Mouse (Mus musculus): Measurements from ENCODE around the gene Gm8978. TPM values are rescaled to one million over a fixed set of nuclear protein-coding genes. Genes with fewer than 3 reads are reported as not detected.
A peak's percentile ranks its signal among the peaks of the same experiment; 100 is the strongest.
"Not testable (repeated sequence)": the region's sequence is repeated elsewhere in the genome, so short reads cannot be mapped to it uniquely, and the experiment has no call there.

The Gm8978 gene
- not detected for total RNA-seq (2021)
- long read RNA-seq, experiment 1: 0 reads
- long read RNA-seq, experiment 2: 0 reads

DNA sequence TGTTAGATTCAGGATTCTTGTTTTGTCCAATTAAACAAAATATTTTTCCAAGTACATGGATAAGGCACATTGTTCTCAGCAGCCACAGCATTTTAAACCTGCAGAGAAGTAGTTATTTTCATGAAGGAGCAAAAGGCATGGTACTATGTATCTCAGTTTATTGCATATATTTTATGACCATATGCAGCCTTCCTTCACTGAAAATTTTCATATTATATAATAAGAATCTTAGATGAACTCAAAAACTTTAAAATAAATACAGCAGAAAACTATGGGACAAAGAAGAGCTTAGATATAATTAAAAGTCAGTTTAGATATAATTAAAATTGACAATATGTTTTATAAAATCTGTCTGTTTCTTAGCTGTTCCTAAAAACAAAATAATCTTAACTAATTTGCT is at the start of gene Gm8978:
Gene Gm8978 (minus strand): TSS at position 101 of the 400 bp plus-strand sequence.
- not testable (repeated sequence) for DNase-seq

DNA sequence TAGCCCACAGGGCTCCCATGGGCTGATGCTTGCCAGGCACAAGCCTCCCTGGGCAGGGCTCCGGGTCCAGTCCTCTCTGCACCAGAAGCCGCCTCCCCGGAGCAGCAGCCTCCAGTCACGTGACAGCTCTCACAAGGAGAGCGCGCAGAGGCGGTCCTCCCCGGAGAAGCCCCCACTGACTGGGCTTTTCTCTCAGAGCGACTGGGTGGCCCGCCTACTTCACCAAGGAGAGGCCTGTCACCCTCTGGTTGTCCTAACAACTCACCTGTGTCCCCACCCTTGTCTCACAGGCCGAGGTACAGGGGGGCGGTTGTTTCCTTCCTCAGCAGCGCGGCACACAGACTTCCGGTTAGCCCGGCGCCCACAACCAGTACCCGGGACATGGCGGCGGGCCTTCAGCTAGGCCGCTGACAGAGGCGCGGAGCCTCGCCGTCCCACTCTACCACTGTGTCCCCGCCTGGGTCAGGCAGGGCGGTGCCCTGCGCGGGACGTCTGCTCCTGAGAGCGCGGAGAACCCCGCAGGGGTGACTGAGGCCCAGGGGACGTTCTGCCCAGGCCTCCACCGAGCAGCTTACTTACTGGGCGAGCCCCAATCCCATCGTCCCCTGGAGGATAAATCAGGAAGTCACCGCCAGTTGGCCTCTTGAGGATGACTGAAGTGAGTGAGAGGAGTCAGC is 35.3 kb downstream of the Gm8978 start:
- DNase-seq: peak; percentile 75 to 77

DNA sequence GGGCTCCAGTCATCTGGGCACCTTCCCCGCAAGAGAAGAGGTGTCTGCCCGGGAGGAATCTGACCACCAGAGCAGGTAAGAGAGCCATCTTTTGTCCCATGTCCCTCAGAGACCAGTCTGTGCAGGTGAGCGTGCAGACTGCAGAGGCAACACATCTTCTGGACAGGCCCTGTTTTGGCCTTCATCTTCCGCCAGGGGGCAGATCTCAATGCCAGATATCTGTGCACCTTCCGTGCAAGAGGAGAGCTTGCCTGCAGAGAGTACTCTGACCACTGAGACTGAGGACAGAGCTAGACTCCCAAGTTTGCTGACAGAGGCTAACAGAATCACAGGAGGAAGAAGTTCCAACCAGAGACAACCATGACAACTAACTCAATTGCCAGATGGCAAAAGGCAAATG is 56.5 kb downstream of the Gm8978 start:
- DNase-seq: not testable (repeated sequence)

Small RNAs within 50 kb of the gene (microRNA-seq; reads per million reads assigned to microRNA genes)
- gene Gm27440: 0 reads per million in 2 experiments

Other genes with a start within 250 kb of the Gm8978 start
- 10 to 100 TPM; 12.7 to 12.8 TPM for gene Rnls, start 233.0 kb downstream of the Gm8978 start, total RNA-seq (2021)
- gene Lipo4, start 107.5 kb downstream of the Gm8978 start, total RNA-seq (2021): under 1 TPM in 1 of 2 experiments, not detected in 1; 0.15 TPM
- gene Lipo2, start 126.1 kb upstream of the Gm8978 start, total RNA-seq (2021): under 1 TPM; 0.25 to 0.41 TPM
- gene Lipo3, start 136.7 kb upstream of the Gm8978 start, total RNA-seq (2021): 1 to 10 TPM; 7.8 to 9.7 TPM
- gene Lipo1, start 162.2 kb upstream of the Gm8978 start, total RNA-seq (2021): not detected